Mouse (Mus musculus) E14TG2a.4 (cell line): ENCODE measurements around the gene Nudcd3.
A peak's percentile ranks its signal among the peaks of the same experiment; 100 is the strongest.

Source experiments
- H3K27me3 ChIP-seq: 2 replicates; pipeline ENCODE4 v1.6.1; 2014; ENCODE audit warnings: low read length, control low read depth; ENCODE audit not compliant: insufficient read depth
- H3K36me3 ChIP-seq: 2 replicates; pipeline ENCODE4 v1.6.1; 2014; ENCODE audit warnings: low read length, control low read depth; ENCODE audit not compliant: insufficient read depth
- H3K4me1 ChIP-seq: replicated peaks from 2 replicates; pipeline ENCODE4 v1.6.1; 2014; ENCODE audit warnings: low read depth, low read length, control low read depth
- H3K4me3 ChIP-seq: replicated peaks from 2 replicates; pipeline ENCODE4 v1.5.1; 2014; ENCODE audit warnings: mild to moderate bottlenecking, low read length
- H3K9me3 ChIP-seq: 2 replicates; pipeline ENCODE4 v1.6.1; 2014; ENCODE audit warnings: low read length, control low read depth
- CTCF ChIP-seq: conservative IDR thresholded peaks from 2 replicates; pipeline ENCODE4 v1.5.1; 2014; ENCODE audit warnings: low read length
- NANOG ChIP-seq: IDR thresholded peaks from 2 replicates; pipeline ENCODE4 v1.6.1; 2014; ENCODE audit warnings: borderline replicate concordance, low read length, mixed read lengths
- POU5F1 ChIP-seq: IDR thresholded peaks from 2 replicates; pipeline ENCODE4 v1.6.1; 2014; ENCODE audit warnings: low read length, borderline replicate concordance

Nudcd3 gene

GRCm38 (mm10) chr11:6200087-6200569, at the start of gene Nudcd3:
Gene Nudcd3 (minus strand): TSS chr11:6200415.
- Histone ChIP-seq H3K4me3 (peak within 1 kb of the TSS; percentile 100), H3K4me1 (peaks cover 47% of the 10 kb centered on the region), H3K36me3 (peaks cover 24% of the 10 kb centered on the region), H3K9me3 (no peaks in the 10 kb centered on the region), H3K27me3 (no peaks in the 10 kb centered on the region)
- TF ChIP-seq CTCF, result no peak
- peak; percentile 63 for TF ChIP-seq NANOG
- TF ChIP-seq POU5F1, result no peak

GRCm38 (mm10) chr11:6244707-6245106, 44.5 kb upstream of the Nudcd3 start:
- peak overlapping the region; percentile 48 for H3K4me3 ChIP-seq

GRCm38 (mm10) chr11:6233025-6233424, 32.8 kb upstream of the Nudcd3 start:
- H3K36me3 ChIP-seq, result no peaks in the 10 kb centered on the region
- peaks cover 26% of the 10 kb centered on the region for H3K9me3 ChIP-seq
- 0 out of 2 replicates have a peak, but pooled peaks cover 5% of the 10 kb centered on the region for H3K4me1 ChIP-seq

More at GRCm38 (mm10) chr11:6244707-6245106, 44.5 kb upstream of the Nudcd3 start:
- Histone ChIP-seq H3K36me3 (no peaks in the 10 kb centered on the region), H3K9me3 (no peaks in the 10 kb centered on the region), H3K27me3 (no peaks in the 10 kb centered on the region), H3K4me1 (peaks cover 6% of the 10 kb centered on the region; the same call in 1 of the 2 replicates)
- TF ChIP-seq NANOG, result no peak
- no peak for TF ChIP-seq POU5F1
- TF ChIP-seq CTCF, result no peak

GRCm38 (mm10) chr11:6230012-6230411, 29.8 kb upstream of the Nudcd3 start, which contains the start of gene Npc1l1:
Gene Npc1l1 (minus strand): TSS chr11:6230143.
- Histone ChIP-seq H3K36me3 (no peaks in the 10 kb centered on the region), H3K4me3 (peak within 1 kb of the TSS; percentile 55), H3K4me1 (peaks cover 8% of the 10 kb centered on the region; the same call in 1 of the 2 replicates), H3K27me3 (peaks cover 24% of the 10 kb centered on the region), H3K9me3 (peaks cover 6% of the 10 kb centered on the region)
- TF ChIP-seq POU5F1 (no peak), NANOG (no peak), CTCF (no peak)

More at GRCm38 (mm10) chr11:6233025-6233424, 32.8 kb upstream of the Nudcd3 start:
- TF ChIP-seq POU5F1 (no peak), NANOG (no peak), CTCF (no peak)
- Histone ChIP-seq H3K27me3 (peaks cover 6% of the 10 kb centered on the region), H3K4me3 (no peak overlapping the region)

- Histone ChIP-seq H3K4me1 (peaks cover 13% of the 10 kb centered on the region; the same call in 1 of the 2 replicates), H3K9me3 (no peaks in the 10 kb centered on the region), H3K36me3 (no peaks in the 10 kb centered on the region), H3K27me3 (peaks cover 29% of the 10 kb centered on the region), H3K4me3 (no peak overlapping the region)
- no peak for TF ChIP-seq POU5F1
- TF ChIP-seq CTCF, result no peak
- TF ChIP-seq NANOG, result no peak
Observed at GRCm38 (mm10) chr11:6224541-6225229, 24.5 kb upstream of the Nudcd3 start.

GRCm38 (mm10) chr11:6222187-6222586, 22.0 kb upstream of the Nudcd3 start:
- peaks cover 21% of the 10 kb centered on the region for H3K27me3 ChIP-seq
- no peak overlapping the region for H3K4me3 ChIP-seq
- H3K9me3 ChIP-seq, result no peaks in the 10 kb centered on the region
- peaks cover 11% of the 10 kb centered on the region; the same call in 1 of the 2 replicates for H3K4me1 ChIP-seq
- H3K36me3 ChIP-seq, result no peaks in the 10 kb centered on the region
- TF ChIP-seq CTCF (peak; percentile 11; the same call in 1 of the 2 replicates), POU5F1 (no peak)

GRCm38 (mm10) chr11:6219967-6220366, 19.8 kb upstream of the Nudcd3 start:
- H3K9me3 ChIP-seq, result no peaks in the 10 kb centered on the region
- peaks cover 8% of the 10 kb centered on the region; the same call in 1 of the 2 replicates for H3K27me3 ChIP-seq
- H3K36me3 ChIP-seq, result no peaks in the 10 kb centered on the region
- H3K4me3 ChIP-seq, result no peak overlapping the region
- H3K4me1 ChIP-seq, result peaks cover 7% of the 10 kb centered on the region; the same call in 1 of the 2 replicates
- no peak for TF ChIP-seq POU5F1

- Histone ChIP-seq H3K9me3 (no peaks in the 10 kb centered on the region), H3K4me3 (no peak overlapping the region), H3K4me1 (0 out of 2 replicates have a peak, but pooled peaks cover 3% of the 10 kb centered on the region), H3K27me3 (peaks cover 4% of the 10 kb centered on the region; the same call in 1 of the 2 replicates), H3K36me3 (no peaks in the 10 kb centered on the region)
- TF ChIP-seq NANOG, result no peak
- no peak for TF ChIP-seq CTCF
- TF ChIP-seq POU5F1, result no peak
Observed at GRCm38 (mm10) chr11:6218189-6218896, 18.1 kb upstream of the Nudcd3 start.
